Mouse (Mus musculus): ENCODE results near the gene Mettl27. TPM values are rescaled to one million over a fixed set of nuclear protein-coding genes. Genes with fewer than 3 reads are reported as not detected.
"Not testable (repeated sequence)": the region's sequence is repeated elsewhere in the genome, so short reads cannot be mapped to it uniquely, and the experiment has no call there.

The Mettl27 gene
- total and polyA plus RNA-seq, 2 experiments from 2014 or later: 8.3 to 9.4 TPM

GRCm38 (mm10) chr5:134959114-134959513 lies 26.9 kb downstream of the Mettl27 start:
- H3K4me1 ChIP-seq (ENCODE audit: control insufficient read depth, insufficient read depth): no peaks in the 10 kb centered on the region
- H3K27ac ChIP-seq (ENCODE audit: low read depth): no peak overlapping the region
- ATAC-seq (ENCODE audit: insufficient read depth, low read depth) (peak; percentile 89), DNase-seq (ENCODE audit: low spot score) (peak; percentile 72)
- H3K4me3 ChIP-seq (ENCODE audit: low read depth, low read length): no peak overlapping the region
- H3K27me3 ChIP-seq (ENCODE audit: control insufficient read depth, insufficient read depth, low read length): no peaks in the 10 kb centered on the region
- H3K36me3 ChIP-seq (replicated peaks; ENCODE audit: control insufficient read depth, insufficient read depth, low read length): no peaks in the 10 kb centered on the region
- no peaks in the 10 kb centered on the region for H3K9me3 ChIP-seq (replicated peaks; ENCODE audit: control insufficient read depth, low read length)
- 32% methylated on average over 7 of the region's 7 CpGs for WGBS
- TF ChIP-seq CTCF (IDR thresholded peaks at IDR 0.05; ENCODE audit: low read depth) (no peak), EP300 (IDR thresholded peaks at IDR 0.05; ENCODE audit: low read depth) (peak; percentile 40; the same call in 1 of the 2 replicates)
- no peak overlapping the region for H3K4me2 ChIP-seq (ENCODE audit: low read depth, low read length)
- no peak overlapping the region for H3K9ac ChIP-seq (replicated peaks; ENCODE audit: low read depth, low read length)

DNA sequence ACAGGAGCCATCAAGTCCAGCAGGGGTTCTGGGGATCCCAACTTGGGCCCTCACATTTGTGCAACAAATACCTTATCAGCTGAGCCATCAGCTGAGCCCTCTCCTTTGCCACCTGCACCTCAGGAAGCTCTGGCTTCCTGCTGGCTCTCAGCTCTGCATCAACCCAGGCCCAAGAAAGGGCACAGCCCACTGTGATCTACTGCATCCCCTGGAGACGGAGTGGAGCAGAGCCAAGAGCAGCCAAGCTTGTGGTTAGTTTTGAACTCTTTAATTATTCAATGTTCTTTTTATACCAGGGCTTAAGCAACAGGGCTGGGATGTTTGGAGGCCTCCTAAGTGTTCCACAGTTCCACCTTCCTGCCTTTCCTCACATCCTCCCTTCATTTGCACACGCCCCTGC lies 28.3 kb downstream of the Mettl27 start:
- ATAC-seq (ENCODE audit: insufficient read depth, low read depth): no peak
- H3K27ac ChIP-seq (ENCODE audit: low read depth): no peak overlapping the region
- no peaks in the 10 kb centered on the region for H3K27me3 ChIP-seq (ENCODE audit: control insufficient read depth, insufficient read depth, low read length)
- no peak for TF ChIP-seq CTCF (IDR thresholded peaks at IDR 0.05; ENCODE audit: low read depth)
- TF ChIP-seq EP300 (IDR thresholded peaks at IDR 0.05; ENCODE audit: low read depth): no peak
- WGBS: 84% methylated on average over 2 of the region's 2 CpGs
- no peaks in the 10 kb centered on the region for H3K36me3 ChIP-seq (replicated peaks; ENCODE audit: control insufficient read depth, insufficient read depth, low read length)
- no peak overlapping the region for H3K9ac ChIP-seq (replicated peaks; ENCODE audit: low read depth, low read length)
- H3K4me2 ChIP-seq (ENCODE audit: low read depth, low read length): no peak overlapping the region
- H3K4me3 ChIP-seq (ENCODE audit: low read depth, low read length): no peak overlapping the region
- H3K9me3 ChIP-seq (replicated peaks; ENCODE audit: control insufficient read depth, low read length): no peaks in the 10 kb centered on the region
- no peak for DNase-seq (ENCODE audit: low spot score)
- no peaks in the 10 kb centered on the region for H3K4me1 ChIP-seq (ENCODE audit: control insufficient read depth, insufficient read depth)

GRCm38 (mm10) chr5:134961519-134961918 lies 29.4 kb downstream of the Mettl27 start:
- Histone ChIP-seq H3K4me3 (ENCODE audit: low read depth, low read length) (no peak overlapping the region), H3K27ac (ENCODE audit: low read depth) (no peak overlapping the region), H3K36me3 (replicated peaks; ENCODE audit: control insufficient read depth, insufficient read depth, low read length) (no peaks in the 10 kb centered on the region), H3K9me3 (replicated peaks; ENCODE audit: control insufficient read depth, low read length) (no peaks in the 10 kb centered on the region), H3K4me2 (ENCODE audit: low read depth, low read length) (no peak overlapping the region), H3K27me3 (ENCODE audit: control insufficient read depth, insufficient read depth, low read length) (peaks cover 3% of the 10 kb centered on the region; the same call in 1 of the 2 replicates), H3K4me1 (ENCODE audit: control insufficient read depth, insufficient read depth) (peaks cover 7% of the 10 kb centered on the region; the same call in 1 of the 2 replicates), H3K9ac (replicated peaks; ENCODE audit: low read depth, low read length) (no peak overlapping the region)
- no peak for DNase-seq (ENCODE audit: low spot score)
- 92% methylated on average over 2 of the region's 2 CpGs for WGBS
- TF ChIP-seq EP300 (IDR thresholded peaks at IDR 0.05; ENCODE audit: low read depth) (no peak), CTCF (IDR thresholded peaks at IDR 0.05; ENCODE audit: low read depth) (no peak)
- ATAC-seq (ENCODE audit: insufficient read depth, low read depth): no peak

- TF ChIP-seq CTCF (IDR thresholded peaks at IDR 0.05; ENCODE audit: low read depth) (peak; percentile 13; the same call in 1 of the 2 replicates), EP300 (IDR thresholded peaks at IDR 0.05; ENCODE audit: low read depth) (no peak)
- H3K4me1 ChIP-seq (ENCODE audit: control insufficient read depth, insufficient read depth): peaks cover 7% of the 10 kb centered on the region; the same call in 1 of the 2 replicates
- DNase-seq (ENCODE audit: low spot score) (peak; percentile 34), ATAC-seq (ENCODE audit: insufficient read depth, low read depth) (no peak)
- no peak overlapping the region for H3K4me3 ChIP-seq (ENCODE audit: low read depth, low read length)
- H3K4me2 ChIP-seq (ENCODE audit: low read depth, low read length): no peak overlapping the region
- H3K9me3 ChIP-seq (replicated peaks; ENCODE audit: control insufficient read depth, low read length): no peaks in the 10 kb centered on the region
- WGBS: 25% methylated on average over 5 of the region's 5 CpGs
- H3K9ac ChIP-seq (replicated peaks; ENCODE audit: low read depth, low read length): no peak overlapping the region
- H3K27me3 ChIP-seq (ENCODE audit: control insufficient read depth, insufficient read depth, low read length): peaks cover 16% of the 10 kb centered on the region
- H3K36me3 ChIP-seq (replicated peaks; ENCODE audit: control insufficient read depth, insufficient read depth, low read length): no peaks in the 10 kb centered on the region
- H3K27ac ChIP-seq (ENCODE audit: low read depth): no peak overlapping the region
These were observed 31.4 kb downstream of the Mettl27 start for GRCm38 (mm10) chr5:134963546-134963945.

DNA sequence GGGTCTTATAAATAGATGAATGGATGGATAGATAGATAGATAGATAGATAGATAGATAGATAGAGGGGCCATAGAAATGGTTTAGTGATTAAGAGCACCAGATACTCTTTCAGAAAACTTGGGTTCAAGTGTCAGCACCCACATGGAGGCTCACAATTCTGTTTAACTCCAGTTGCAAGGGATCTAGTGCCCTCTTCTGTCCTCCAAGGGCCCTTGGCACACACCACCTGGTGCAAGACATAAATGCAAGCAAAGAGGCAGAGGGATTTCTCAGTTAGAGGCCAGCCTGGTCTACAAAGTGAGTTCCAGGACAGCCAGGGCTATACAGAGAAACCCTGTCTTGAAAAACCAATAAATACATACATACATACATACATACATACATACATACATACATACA lies 32.5 kb downstream of the Mettl27 start:
- not testable (repeated sequence) for H3K36me3 ChIP-seq (replicated peaks; ENCODE audit: control insufficient read depth, insufficient read depth, low read length); DNase-seq (ENCODE audit: low spot score); H3K9me3 ChIP-seq (replicated peaks; ENCODE audit: control insufficient read depth, low read length); H3K9ac ChIP-seq (replicated peaks; ENCODE audit: low read depth, low read length); H3K27ac ChIP-seq (ENCODE audit: low read depth); H3K4me3 ChIP-seq (ENCODE audit: low read depth, low read length); H3K4me1 ChIP-seq (ENCODE audit: control insufficient read depth, insufficient read depth); ATAC-seq (ENCODE audit: insufficient read depth, low read depth); H3K4me2 ChIP-seq (ENCODE audit: low read depth, low read length)
- peaks cover 16% of the 10 kb centered on the region for H3K27me3 ChIP-seq (ENCODE audit: control insufficient read depth, insufficient read depth, low read length)

DNA sequence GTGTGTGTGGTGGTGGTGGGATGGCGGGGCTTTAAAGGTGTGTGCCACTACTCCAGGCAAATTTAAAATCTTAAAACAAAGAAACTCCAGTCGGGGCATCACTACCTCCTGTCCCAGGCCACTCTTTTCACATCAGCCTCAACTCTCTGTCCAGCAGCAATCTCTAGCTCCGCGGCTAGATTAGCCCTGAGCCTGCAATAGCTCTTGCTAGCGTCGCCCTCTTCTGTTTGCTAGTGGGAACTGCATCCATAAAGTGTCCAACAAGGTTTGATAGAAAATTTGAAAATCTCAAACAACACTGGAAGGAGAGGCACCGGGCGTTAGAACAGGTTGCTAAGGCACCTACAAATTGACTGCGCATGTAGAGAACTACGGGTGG lies 33.3 kb downstream of the Mettl27 start:
- no peak overlapping the region for H3K27ac ChIP-seq (ENCODE audit: low read depth)
- ATAC-seq (ENCODE audit: insufficient read depth, low read depth): peak; percentile 56
- 7% methylated on average over 10 of the region's 10 CpGs for WGBS

More for the DNA sequence above, 33.3 kb downstream of the Mettl27 start:
- peak; percentile 94 for TF ChIP-seq CTCF (IDR thresholded peaks at IDR 0.05; ENCODE audit: low read depth)
- TF ChIP-seq EP300 (IDR thresholded peaks at IDR 0.05; ENCODE audit: low read depth): no peak
- H3K4me1 ChIP-seq (ENCODE audit: control insufficient read depth, insufficient read depth): peaks cover 7% of the 10 kb centered on the region; the same call in 1 of the 2 replicates
- no peak overlapping the region for H3K9ac ChIP-seq (replicated peaks; ENCODE audit: low read depth, low read length)
- DNase-seq (ENCODE audit: low spot score): peak; percentile 62
- peak overlapping the region; percentile 53 for H3K4me2 ChIP-seq (ENCODE audit: low read depth, low read length)
- no peaks in the 10 kb centered on the region for H3K36me3 ChIP-seq (replicated peaks; ENCODE audit: control insufficient read depth, insufficient read depth, low read length)
- H3K9me3 ChIP-seq (replicated peaks; ENCODE audit: control insufficient read depth, low read length): no peaks in the 10 kb centered on the region
- peaks cover 16% of the 10 kb centered on the region for H3K27me3 ChIP-seq (ENCODE audit: control insufficient read depth, insufficient read depth, low read length)
- H3K4me3 ChIP-seq (ENCODE audit: low read depth, low read length): peak overlapping the region; percentile 22; the same call in 1 of the 2 replicates

All from heart, postnatal 0 days (tissue).